Mouse (Mus musculus) liver, embryonic 16.5 days (tissue): ENCODE measurements around the gene Sh3kbp1. TPM values are rescaled to one million over a fixed set of nuclear protein-coding genes. Genes with fewer than 3 reads are reported as not detected.

Source experiments
- ATAC-seq: fragments of 200-750 bp; cut with Nextera tagmentation; 2 replicates; pipeline ENCODE4 v1.8.0; 2017; ENCODE audit warnings: low read depth, mild to moderate bottlenecking, moderate number of reproducible peaks, moderate library complexity
- H3K27ac ChIP-seq: fragments of 300-500 bp; sonication (generic); 2 replicates; pipeline ENCODE4 v1.5.1; 2014; ENCODE audit warnings: mild to moderate bottlenecking, low read length
- H3K27me3 ChIP-seq: fragments of 300-500 bp; sonication (generic); 2 replicates; pipeline ENCODE4 v1.6.1; 2014; ENCODE audit warnings: low read depth, low read length, mixed read lengths; ENCODE audit not compliant: control insufficient read depth, insufficient read depth
- H3K36me3 ChIP-seq: fragments of 300-500 bp; sonication (generic); 2 replicates; pipeline ENCODE4 v1.6.1; 2014; ENCODE audit warnings: mild to moderate bottlenecking; ENCODE audit not compliant: control insufficient read depth, insufficient read depth
- H3K4me1 ChIP-seq: fragments of 300-500 bp; sonication (generic); 2 replicates; pipeline ENCODE4 v1.6.1; 2014; ENCODE audit warnings: low read depth, low read length, mixed read lengths; ENCODE audit not compliant: control insufficient read depth
- H3K4me2 ChIP-seq: fragments of 300-500 bp; sonication (generic); 2 replicates; pipeline ENCODE4 v1.6.1; 2014; ENCODE audit warnings: low read depth, low read length, mixed read lengths
- H3K4me3 ChIP-seq: fragments of 300-500 bp; sonication (generic); 2 replicates; pipeline ENCODE4 v1.5.1; 2014; ENCODE audit warnings: low read depth, mild to moderate bottlenecking, low read length
- H3K9ac ChIP-seq: fragments of 300-500 bp; sonication (generic); 2 replicates; pipeline ENCODE4 v1.6.1; 2014; ENCODE audit warnings: low read depth, low read length
- H3K9me3 ChIP-seq: fragments of 300-500 bp; sonication (generic); replicated peaks from 2 replicates; pipeline ENCODE4 v1.6.1; 2016; ENCODE audit warnings: low read length; ENCODE audit not compliant: control insufficient read depth
- WGBS: fragments of 180-500 bp; shearing (Covaris S2); extraction: QIAGEN DNeasy Blood & Tissue Kit; methylation state at CpG from one replicate; pipeline ENCODE4 v1.1.7; 2014; ENCODE audit not compliant: insufficient replicate concordance; 5-methylcytosine and 5-hydroxymethylcytosine counted together
- polyA plus RNA-seq: library from polyadenylated mRNA; unstranded; fragments of >200 nt; fragmentation: Nextera tagmentation; extraction: Ambion mirVana; gene quantifications from 2 replicates; pipeline ENCODE4 v1.2.1, GENCODE M21; 2015

The Sh3kbp1 gene
- polyA plus RNA-seq, 1 experiment from 2014 or later = 10.8 TPM

GRCm38 (mm10) chrX:159858126-159858525 lies 231.1 kb downstream of the Sh3kbp1 start:
- H3K4me1 ChIP-seq = no peaks in the 10 kb centered on the region
- no peaks in the 10 kb centered on the region for H3K9me3 ChIP-seq
- no peak overlapping the region for H3K4me2 ChIP-seq
- H3K9ac ChIP-seq = no peak overlapping the region
- no peaks in the 10 kb centered on the region for H3K36me3 ChIP-seq
- WGBS = 64% methylated on average over 1 of the region's 1 CpGs
- H3K27ac ChIP-seq = no peak overlapping the region
- ATAC-seq = no peak
- no peaks in the 10 kb centered on the region for H3K27me3 ChIP-seq
- no peak overlapping the region for H3K4me3 ChIP-seq

- WGBS = 52% methylated on average over 3 of the region's 3 CpGs
- no peaks in the 10 kb centered on the region for H3K4me1 ChIP-seq
- no peak overlapping the region for H3K9ac ChIP-seq
- ATAC-seq = no peak
- H3K9me3 ChIP-seq = no peaks in the 10 kb centered on the region
- no peak overlapping the region for H3K27ac ChIP-seq
- no peak overlapping the region for H3K4me2 ChIP-seq
- H3K36me3 ChIP-seq = no peaks in the 10 kb centered on the region
- no peaks in the 10 kb centered on the region; the same call in 1 of the 2 replicates for H3K27me3 ChIP-seq
- H3K4me3 ChIP-seq = no peak overlapping the region
Measured at GRCm38 (mm10) chrX:159860841-159861530, 233.9 kb downstream of the Sh3kbp1 start.

- Histone ChIP-seq H3K4me1 (no peaks in the 10 kb centered on the region), H3K36me3 (no peaks in the 10 kb centered on the region), H3K27me3 (no peaks in the 10 kb centered on the region; the same call in 1 of the 2 replicates), H3K27ac (no peak overlapping the region), H3K9me3 (no peaks in the 10 kb centered on the region), H3K9ac (no peak overlapping the region), H3K4me3 (no peak overlapping the region), H3K4me2 (no peak overlapping the region)
- no peak for ATAC-seq
- 57% methylated on average over 3 of the region's 3 CpGs for whole genome bisulfite sequencing
Measured at GRCm38 (mm10) chrX:159867660-159868059, 240.6 kb downstream of the Sh3kbp1 start.

GRCm38 (mm10) chrX:159872521-159872920 lies 245.4 kb downstream of the Sh3kbp1 start:
- no peak overlapping the region for H3K27ac ChIP-seq
- no peak overlapping the region for H3K4me2 ChIP-seq
- no peaks in the 10 kb centered on the region for H3K36me3 ChIP-seq
- H3K9me3 ChIP-seq = no peaks in the 10 kb centered on the region
- 66% methylated on average over 2 of the region's 2 CpGs for WGBS
- no peak overlapping the region for H3K9ac ChIP-seq
- no peaks in the 10 kb centered on the region for H3K4me1 ChIP-seq
- H3K4me3 ChIP-seq = no peak overlapping the region
- no peak for ATAC-seq
- H3K27me3 ChIP-seq = no peaks in the 10 kb centered on the region

- H3K27ac ChIP-seq = no peak overlapping the region
- H3K4me2 ChIP-seq = no peak overlapping the region
- no peaks in the 10 kb centered on the region for H3K4me1 ChIP-seq
- no peaks in the 10 kb centered on the region for H3K27me3 ChIP-seq
- no peak for ATAC-seq
- 66% methylated on average over 1 of the region's 1 CpGs for WGBS
- no peak overlapping the region for H3K4me3 ChIP-seq
- no peak overlapping the region for H3K9ac ChIP-seq
- H3K9me3 ChIP-seq = no peaks in the 10 kb centered on the region
- H3K36me3 ChIP-seq = no peaks in the 10 kb centered on the region
Measured at GRCm38 (mm10) chrX:159877770-159878169, 250.7 kb downstream of the Sh3kbp1 start.

- 50% methylated on average over 3 of the region's 3 CpGs for WGBS
- Histone ChIP-seq H3K4me2 (no peak overlapping the region), H3K9me3 (no peaks in the 10 kb centered on the region), H3K27me3 (no peaks in the 10 kb centered on the region), H3K4me1 (no peaks in the 10 kb centered on the region), H3K4me3 (no peak overlapping the region), H3K27ac (no peak overlapping the region), H3K36me3 (no peaks in the 10 kb centered on the region), H3K9ac (no peak overlapping the region)
- no peak for ATAC-seq
Measured at GRCm38 (mm10) chrX:159879455-159879854, 252.4 kb downstream of the Sh3kbp1 start.

- ATAC-seq = no peak
- no peaks in the 10 kb centered on the region for H3K36me3 ChIP-seq
- H3K4me2 ChIP-seq = no peak overlapping the region
- H3K4me3 ChIP-seq = no peak overlapping the region
- H3K27me3 ChIP-seq = no peaks in the 10 kb centered on the region
- no peaks in the 10 kb centered on the region for H3K9me3 ChIP-seq
- no peak overlapping the region for H3K9ac ChIP-seq
- no peak overlapping the region for H3K27ac ChIP-seq
- H3K4me1 ChIP-seq = no peaks in the 10 kb centered on the region
- 72% methylated on average over 5 of the region's 5 CpGs for WGBS
Measured at GRCm38 (mm10) chrX:159881576-159881975, 254.5 kb downstream of the Sh3kbp1 start.

- H3K27me3 ChIP-seq = no peaks in the 10 kb centered on the region
- ATAC-seq = no peak
- H3K9ac ChIP-seq = no peak overlapping the region
- H3K4me1 ChIP-seq = no peaks in the 10 kb centered on the region
- no peaks in the 10 kb centered on the region for H3K36me3 ChIP-seq
- H3K27ac ChIP-seq = no peak overlapping the region
- no peak overlapping the region for H3K4me2 ChIP-seq
- no peaks in the 10 kb centered on the region for H3K9me3 ChIP-seq
- H3K4me3 ChIP-seq = no peak overlapping the region
- 70% methylated on average over 4 of the region's 4 CpGs for WGBS
Measured at GRCm38 (mm10) chrX:159896536-159896935, 269.5 kb downstream of the Sh3kbp1 start.

- Histone ChIP-seq H3K9ac (no peak overlapping the region), H3K9me3 (no peaks in the 10 kb centered on the region), H3K27me3 (no peaks in the 10 kb centered on the region), H3K4me1 (no peaks in the 10 kb centered on the region), H3K27ac (no peak overlapping the region), H3K4me3 (no peak overlapping the region), H3K36me3 (no peaks in the 10 kb centered on the region), H3K4me2 (no peak overlapping the region)
- WGBS = 26% methylated on average over 2 of the region's 2 CpGs
- no peak for ATAC-seq
Measured at GRCm38 (mm10) chrX:159898110-159898509, 271.0 kb downstream of the Sh3kbp1 start.
